Mouse (Mus musculus) lung, adult 2 months (tissue): ENCODE data around the gene Slc41a1. TPM values are rescaled to one million over a fixed set of nuclear protein-coding genes. Genes with fewer than 3 reads are reported as not detected.

Experiments
- DNase-seq: peaks from one replicate; pipeline ENCODE4 v3.0.0; 2022
- H3K4me1 ChIP-seq: fragments of 200-500 bp; 2 replicates; pipeline ENCODE4 v1.6.1; 2011; ENCODE audit warnings: low read length; ENCODE audit not compliant: control insufficient read depth, insufficient read depth
- H3K4me3 ChIP-seq: fragments of 200-500 bp; replicated peaks from 2 replicates; pipeline ENCODE3; 2011; ENCODE audit warnings: low read depth, mild to moderate bottlenecking, control low read depth, low read length; ENCODE audit errors: extremely low read depth
- CTCF ChIP-seq: fragments of 200-500 bp; IDR thresholded peaks from 2 replicates; pipeline ENCODE4 v1.5.1; 2011; ENCODE audit warnings: mild to moderate bottlenecking, low read length, control low read depth; ENCODE audit not compliant: insufficient read depth
- POLR2A ChIP-seq: fragments of 200-500 bp; IDR thresholded peaks from 2 replicates; pipeline ENCODE4 v1.6.1; 2011; ENCODE audit warnings: low read depth, mild to moderate bottlenecking, control low read depth, low read length, borderline replicate concordance; ENCODE audit errors: extremely low read depth
- WGBS: fragments of 180-500 bp; shearing (Covaris S2); methylation state at CpG from one replicate; pipeline ENCODE4 v1.1.7; 2018; 5-methylcytosine and 5-hydroxymethylcytosine counted together
- polyA plus RNA-seq: library from polyadenylated mRNA; depleted of rRNA; stranded (reverse); fragments of >200 nt; gene quantifications from 2 replicates; pipeline ENCODE4 v1.2.3, GENCODE M21; 2012

The Slc41a1 gene
- polyA plus RNA-seq, 1 experiment = 48.5 TPM

DNA sequence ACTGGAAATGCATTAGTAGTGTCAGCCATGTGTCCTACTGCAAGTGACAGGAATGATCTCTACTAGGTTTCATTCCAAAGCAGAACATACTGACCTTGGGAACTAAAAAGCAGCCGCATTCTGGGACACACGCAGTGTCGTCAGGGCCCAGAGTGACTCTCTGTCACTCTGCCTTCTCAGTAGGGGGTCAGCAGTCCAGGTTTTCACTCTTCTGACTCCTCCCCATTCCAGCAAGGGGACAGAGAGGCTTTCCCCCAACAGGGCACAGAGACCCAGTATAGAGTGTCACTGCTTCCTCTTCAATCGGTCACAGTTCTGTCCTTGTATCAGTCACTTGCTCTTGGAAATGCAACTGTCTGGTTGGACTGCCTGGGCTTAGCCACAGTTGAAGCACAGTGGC, 14.9 kb downstream of the Slc41a1 start:
- no peak for DNase-seq
- TF ChIP-seq POLR2A (no peak), CTCF (no peak)
- Histone ChIP-seq H3K4me3 (no peak overlapping the region), H3K4me1 (no peaks in the 10 kb centered on the region)
- 86% methylated on average over 4 of the region's 4 CpGs for WGBS

DNA sequence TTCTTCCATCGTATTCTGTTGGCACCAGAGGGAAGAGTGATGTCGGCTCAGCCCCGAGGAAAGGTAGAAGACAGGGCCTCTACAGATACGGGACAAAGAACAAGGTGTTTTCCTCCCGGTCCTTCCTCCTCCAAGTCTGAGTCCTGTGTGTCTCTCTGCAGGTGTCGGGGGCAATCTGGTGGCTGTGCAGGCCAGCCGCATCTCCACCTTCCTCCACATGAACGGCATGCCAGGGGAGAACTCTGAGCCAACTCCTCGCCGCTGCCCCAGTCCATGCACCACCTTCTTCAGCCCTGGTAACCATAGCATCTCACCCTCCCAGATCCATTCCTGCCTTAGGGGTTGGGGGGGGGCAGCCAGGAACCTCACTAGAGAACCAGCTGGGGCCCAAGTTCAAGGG, 16.5 kb downstream of the Slc41a1 start:
- DNase-seq = no peak
- H3K4me3 ChIP-seq = no peak overlapping the region
- no peaks in the 10 kb centered on the region for H3K4me1 ChIP-seq
- TF ChIP-seq CTCF (no peak), POLR2A (no peak)
- 92% methylated on average over 10 of the region's 10 CpGs for WGBS

DNA sequence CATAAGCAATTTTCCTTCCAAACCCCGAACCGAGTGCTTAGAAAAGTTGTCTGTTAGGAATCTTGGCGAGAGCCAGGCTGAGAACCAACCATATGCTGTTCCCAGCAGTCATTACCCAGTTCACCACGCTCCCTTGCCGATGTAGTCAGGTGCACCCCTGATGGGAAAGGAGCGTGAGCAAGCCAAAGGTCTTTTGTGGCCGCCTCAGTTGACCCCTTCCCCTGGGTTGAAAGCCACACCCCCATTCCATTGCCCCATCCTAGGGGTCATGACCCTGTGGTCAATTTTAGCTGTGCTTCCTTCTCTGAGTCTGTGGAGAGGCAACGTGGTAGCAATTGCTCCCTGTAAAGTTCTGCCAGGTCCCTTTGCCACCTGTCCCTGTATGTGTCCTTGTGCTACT, 17.6 kb downstream of the Slc41a1 start:
- no peak for TF ChIP-seq POLR2A
- TF ChIP-seq CTCF = no peak
- no peaks in the 10 kb centered on the region for H3K4me1 ChIP-seq
- no peak overlapping the region for H3K4me3 ChIP-seq
- no peak for DNase-seq
- 82% methylated on average over 8 of the region's 8 CpGs for WGBS

DNA sequence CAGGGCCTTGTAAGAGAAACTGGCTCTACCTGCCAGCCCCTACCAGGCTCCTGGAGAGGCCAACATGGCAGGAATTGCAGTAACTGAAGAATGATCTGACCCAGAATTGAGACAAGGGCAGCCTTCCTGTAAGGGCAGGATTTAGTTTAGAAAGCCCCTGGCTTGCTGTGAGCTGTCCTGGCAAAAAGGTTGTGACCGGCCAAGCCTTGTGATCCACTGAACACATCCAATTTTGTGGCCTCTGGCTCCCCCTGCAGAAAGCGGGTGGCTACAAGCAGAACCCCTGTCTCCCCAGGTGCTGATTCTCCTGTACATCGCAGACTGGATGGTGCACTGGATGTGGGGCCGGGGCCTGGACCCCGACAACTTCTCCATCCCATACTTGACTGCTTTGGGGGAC, 19.0 kb downstream of the Slc41a1 start:
- TF ChIP-seq CTCF = peak; percentile 76
- TF ChIP-seq POLR2A = no peak
- Histone ChIP-seq H3K4me3 (no peak overlapping the region), H3K4me1 (no peaks in the 10 kb centered on the region)
- 64% methylated on average over 5 of the region's 5 CpGs for WGBS
- DNase-seq = peak; percentile 63

DNA sequence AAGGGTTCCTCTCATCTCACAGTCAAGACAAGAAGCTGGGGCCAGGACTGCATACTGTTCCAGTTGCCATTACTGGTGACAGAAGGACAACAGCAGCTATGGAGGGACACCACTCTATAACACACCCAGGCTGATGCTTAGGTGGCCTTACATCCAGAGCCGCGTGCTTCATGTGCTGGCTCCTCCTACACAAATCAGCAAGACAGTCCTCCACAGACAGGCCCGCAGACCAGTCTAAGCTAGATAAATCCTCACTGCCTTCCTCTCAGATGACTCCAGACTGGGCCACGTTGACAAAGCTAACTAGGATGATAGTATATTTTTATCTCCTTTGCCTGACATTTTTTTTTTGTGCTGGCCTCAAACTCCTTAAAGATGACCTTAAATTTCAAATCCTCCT, 34.5 kb downstream of the Slc41a1 start:
- H3K4me3 ChIP-seq = no peak overlapping the region
- DNase-seq = no peak
- H3K4me1 ChIP-seq = no peaks in the 10 kb centered on the region
- WGBS = 80% methylated on average over 4 of the region's 4 CpGs
- TF ChIP-seq POLR2A = no peak

DNA sequence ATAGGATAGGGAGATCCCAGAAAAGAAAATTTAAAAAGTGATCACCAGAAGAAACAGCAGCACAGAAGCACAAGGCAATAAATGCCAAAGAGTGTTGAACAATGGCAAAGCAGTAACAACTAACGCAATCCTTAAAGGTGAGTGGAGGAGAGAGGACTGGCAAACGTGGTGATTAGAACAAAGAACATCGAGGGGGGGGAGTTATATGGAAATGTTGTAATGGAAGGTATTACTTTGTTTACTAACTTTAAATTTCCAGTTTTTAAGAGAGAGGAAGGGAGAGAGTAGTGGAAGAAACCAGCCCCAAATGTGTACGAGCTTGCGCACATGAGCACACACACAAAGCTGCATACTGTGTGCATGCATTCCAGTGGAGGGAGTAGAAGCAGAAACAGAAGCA, 38.3 kb downstream of the Slc41a1 start:
- WGBS = 79% methylated on average over 5 of the region's 5 CpGs
- DNase-seq = no peak
- TF ChIP-seq CTCF (no peak), POLR2A (no peak)

DNA sequence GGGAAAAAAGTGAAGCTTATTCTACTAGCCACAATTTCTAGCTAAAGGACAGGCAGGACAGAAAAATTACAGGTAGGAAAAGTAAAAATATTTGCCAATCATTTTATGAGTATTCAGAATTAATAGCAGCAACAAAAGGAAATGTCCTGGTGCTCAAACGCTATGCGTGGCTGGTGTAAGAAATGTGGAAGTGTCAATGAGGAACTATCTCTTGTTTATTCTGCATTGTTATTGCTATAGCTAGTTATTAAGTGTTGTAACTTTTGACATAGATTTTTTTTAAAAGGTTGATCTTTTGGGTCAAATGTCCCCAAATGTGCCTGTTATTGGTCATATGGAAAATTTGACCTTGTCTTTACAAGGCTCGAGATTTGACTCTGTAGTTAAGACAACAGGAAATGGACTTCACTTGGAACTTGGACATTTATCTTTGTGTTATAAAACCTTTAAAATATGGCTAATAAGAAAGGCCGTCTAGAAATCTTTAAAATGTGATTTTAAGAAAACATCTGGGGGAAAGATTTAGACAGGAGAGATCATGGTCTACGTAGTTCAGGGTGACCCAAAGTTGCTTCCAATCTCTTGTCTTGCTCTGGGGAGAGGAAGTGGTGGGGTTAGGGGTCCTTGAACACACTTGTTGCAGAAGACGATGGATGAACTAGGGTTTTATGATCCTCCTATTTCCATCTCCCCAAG, 39.2 kb downstream of the Slc41a1 start:
- no peak for DNase-seq
- no peak overlapping the region for H3K4me3 ChIP-seq
- TF ChIP-seq POLR2A (no peak), CTCF (no peak)
- WGBS = 52% methylated on average over 6 of the region's 6 CpGs
- H3K4me1 ChIP-seq = no peaks in the 10 kb centered on the region; the same call in 1 of the 2 replicates

More for the DNA sequence above, 38.3 kb downstream of the Slc41a1 start:
- Histone ChIP-seq H3K4me1 (no peaks in the 10 kb centered on the region; the same call in 1 of the 2 replicates), H3K4me3 (no peak overlapping the region)

DNA sequence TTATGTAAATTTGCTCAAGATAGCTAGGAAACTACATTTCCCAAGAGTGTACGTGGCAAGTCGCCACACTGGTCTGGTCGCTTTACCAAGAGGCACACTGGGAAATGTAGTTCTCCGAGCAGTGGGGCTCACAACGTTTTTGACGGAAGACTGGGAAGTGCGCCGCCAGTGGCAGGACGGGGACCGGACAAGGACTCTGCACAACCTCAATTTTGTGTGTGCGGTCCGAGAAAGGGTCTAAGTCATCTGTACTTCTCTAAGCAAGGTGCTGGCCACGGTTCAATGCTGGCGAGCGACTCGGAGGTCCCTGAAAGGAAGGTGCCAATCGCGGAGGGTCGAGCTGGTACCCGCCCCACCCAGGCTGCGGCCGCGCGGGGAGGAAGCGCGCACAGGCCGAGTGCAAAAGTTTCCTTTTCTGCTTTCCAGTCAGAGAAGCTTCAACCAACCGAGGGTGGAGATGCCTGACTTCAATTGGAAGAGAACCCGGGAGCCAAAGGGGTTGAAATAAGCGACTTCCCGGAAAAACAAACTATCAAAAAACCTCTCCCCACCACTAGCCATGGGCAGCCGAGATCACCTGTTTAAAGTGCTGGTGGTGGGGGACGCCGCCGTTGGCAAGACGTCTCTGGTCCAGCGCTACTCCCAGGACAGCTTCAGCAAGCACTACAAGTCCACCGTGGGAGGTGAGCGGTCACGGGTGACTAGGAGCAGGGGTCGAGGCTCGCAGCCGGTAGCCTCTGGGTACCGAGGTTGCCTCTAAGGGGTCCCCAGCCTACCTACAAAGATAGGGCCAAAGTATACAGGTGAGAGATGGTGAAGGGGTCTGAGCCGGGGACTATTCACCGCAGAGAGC, 40.0 kb downstream of the Slc41a1 start, which contains the start of gene Rab29:
Rab29 (plus strand) TSS at position 132 of the 853 bp plus-strand sequence.
- H3K4me1 ChIP-seq = no peaks in the 10 kb centered on the region; the same call in 1 of the 2 replicates
- H3K4me3 ChIP-seq = peak within 1 kb of the TSS; percentile 84
- DNase-seq = peak; percentile 90
- TF ChIP-seq POLR2A = peak; percentile 59; the same call in 1 of the 2 replicates
- TF ChIP-seq CTCF = peak; percentile 85
- 1% methylated on average over 46 of the region's 46 CpGs for WGBS

DNA sequence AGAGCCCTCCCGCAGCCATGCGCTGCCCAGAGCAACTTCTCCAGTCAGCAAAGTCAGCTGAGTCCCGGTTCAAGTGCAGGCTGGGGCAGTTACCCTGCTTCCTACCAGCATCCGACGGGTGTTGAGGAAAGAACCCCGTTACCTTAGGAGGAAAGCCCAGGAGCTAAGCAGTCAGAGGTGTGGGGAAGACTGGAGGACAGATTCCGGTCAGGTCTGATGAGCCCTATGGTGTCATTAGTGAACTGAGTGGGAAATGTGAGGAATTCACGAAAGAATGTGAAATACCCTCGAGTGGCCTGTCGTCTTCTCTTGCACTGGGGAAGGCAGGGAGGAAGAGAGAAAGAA, 40.6 kb downstream of the Slc41a1 start:
- peak; percentile 42 for DNase-seq
- Histone ChIP-seq H3K4me1 (no peaks in the 10 kb centered on the region; the same call in 1 of the 2 replicates), H3K4me3 (peak overlapping the region; percentile 84)
- TF ChIP-seq CTCF = no peak
- no peak for TF ChIP-seq POLR2A
- WGBS = 12% methylated on average over 10 of the region's 10 CpGs
